In the genomic region with DNA sequence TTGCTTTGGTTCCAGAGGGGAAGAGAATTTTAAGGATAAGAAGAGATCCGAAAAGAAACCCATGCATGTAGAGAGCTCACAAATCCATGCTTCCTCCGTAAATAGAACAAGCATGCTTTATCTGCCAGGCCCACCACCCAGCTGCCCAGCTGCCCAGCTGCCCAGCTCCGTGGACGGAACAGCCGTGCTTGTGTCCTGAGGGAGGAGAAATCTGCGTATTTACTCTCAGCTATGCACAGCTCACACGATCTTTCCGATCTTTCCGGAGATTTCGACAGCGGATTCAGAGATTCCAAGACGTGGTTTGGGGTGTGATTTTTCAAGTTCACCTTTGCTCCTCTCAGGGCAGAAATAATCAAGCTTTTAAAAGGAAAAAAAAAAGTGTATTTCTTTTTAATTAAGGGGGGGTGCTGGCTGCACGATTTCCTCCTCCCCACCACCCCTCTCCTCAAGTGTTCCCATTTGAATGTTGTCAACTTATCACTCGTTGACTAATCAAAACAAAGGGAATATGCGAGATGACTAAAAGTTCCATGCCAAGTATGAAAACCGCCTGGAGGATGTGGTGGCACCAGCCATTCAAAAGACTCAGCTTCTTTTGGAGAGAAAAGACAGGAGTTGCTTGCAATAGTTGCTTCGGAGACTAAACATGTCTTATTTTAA, we compare ENCODE assay signal across 9 mouse cellular contexts.
DNase-seq lines count a peak whose midpoint lies in the region; ATAC-seq and TF ChIP-seq lines count a peak whose summit lies in the region.
"Had no signal": no experiment of that assay in that cellular context is flagged by ENCODE, and none has a peak within 500 bp of the region (broad histone marks: within the 10 kb centered on the region; RNA-seq: fewer than 3 reads in every experiment).

No protein-coding gene starts in this region.

- peaks cover 18% of the 10 kb centered on the region for H3K4me1 ChIP-seq in embryonic facial prominence, embryonic 14.5 days (ENCODE audit: control insufficient read depth, insufficient read depth, low read length)
- H3K4me1 ChIP-seq in lung, embryonic 14.5 days (ENCODE audit: insufficient read depth): peaks cover 4% of the 10 kb centered on the region; the same call in 1 of the 2 replicates
- no peaks in the 10 kb centered on the region for H3K4me1 ChIP-seq in thymus, adult 2 months (replicated peaks; ENCODE audit: control insufficient read depth, insufficient read depth, low read length)

- no peak for TF ChIP-seq CTCF in lung, embryonic 14.5 days (IDR thresholded peaks at IDR 0.05; ENCODE audit: low read depth)
- no peak for TF ChIP-seq CTCF in thymus, adult 2 months (IDR thresholded peaks at IDR 0.05; ENCODE audit: borderline replicate concordance, control insufficient read depth, extremely low read depth, insufficient read depth, low read length, poor library complexity)

- ATAC-seq in embryonic facial prominence, embryonic 14.5 days (ENCODE audit: low read depth): no peak
- peak; percentile 54; the same call in 1 of the 2 replicates for ATAC-seq in lung, embryonic 14.5 days (ENCODE audit: insufficient read depth)

- H3K27me3 ChIP-seq in embryonic facial prominence, embryonic 14.5 days (replicated peaks; ENCODE audit: control insufficient read depth, insufficient read depth, low read length): no peaks in the 10 kb centered on the region
- H3K27me3 ChIP-seq in lung, embryonic 14.5 days (ENCODE audit: insufficient read depth, low read length): no peaks in the 10 kb centered on the region
- no peaks in the 10 kb centered on the region for H3K27me3 ChIP-seq in thymus, adult 2 months (ENCODE audit: control insufficient read depth, insufficient read depth, low read length)
- H3K27me3 ChIP-seq: CH12.LX had no signal

- H3K27ac ChIP-seq in embryonic facial prominence, embryonic 14.5 days (replicated peaks; ENCODE audit: low read depth, low read length): peak overlapping the region; percentile 49
- peak overlapping the region; percentile 66 for H3K27ac ChIP-seq in lung, embryonic 14.5 days (ENCODE audit: low read depth)
- no peak overlapping the region for H3K27ac ChIP-seq in thymus, adult 2 months (ENCODE audit: control insufficient read depth, insufficient read depth, low read length)

- peak; percentile 12 for DNase-seq in gastrocnemius, postnatal 14 days
- no peak for DNase-seq in gastrocnemius, postnatal 36 days
- DNase-seq in 3134 (ENCODE audit: extremely low read depth, insufficient read length, low spot score): peak; percentile 46
- DNase-seq in embryonic facial prominence, embryonic 14.5 days (ENCODE audit: low spot score): peak; percentile 51
- DNase-seq in lung, embryonic 14.5 days: peak; percentile 70
- no peak for DNase-seq in thymus, adult 2 months
- DNase-seq in frontal cortex, postnatal 25 days (ENCODE audit: low spot score in 2 of 2): no peak
- no peak for DNase-seq in thymus, postnatal 25 days

- intact Hi-C loops in gastrocnemius, postnatal 14 days (cut with DNase I; ENCODE audit: low total_unique reads): no loop called here
- intact Hi-C loops in gastrocnemius, postnatal 36 days (cut with DNase I): no loop called here

- 27% methylated on average over 17 of the region's 17 CpGs for WGBS in embryonic facial prominence, embryonic 14.5 days
- WGBS in lung, embryonic 14.5 days: 25% methylated on average over 17 of the region's 17 CpGs
- 87% methylated on average over 17 of the region's 17 CpGs for WGBS in thymus, adult 2 months

- TF ChIP-seq POLR2A in thymus, adult 2 months (IDR thresholded peaks at IDR 0.05; ENCODE audit: control insufficient read depth, extremely low read depth, insufficient read depth, low read length, poor library complexity): no peak

- H3K4me3 ChIP-seq in embryonic facial prominence, embryonic 14.5 days (ENCODE audit: low read depth, low read length): peak overlapping the region; percentile 28
- H3K4me3 ChIP-seq in lung, embryonic 14.5 days (ENCODE audit: low read depth, low read length): peak overlapping the region; percentile 1; the same call in 1 of the 2 replicates
- no peak overlapping the region for H3K4me3 ChIP-seq in thymus, adult 2 months (ENCODE audit: control insufficient read depth, insufficient read depth, low read length)

- peak overlapping the region; percentile 52 for H3K4me2 ChIP-seq in embryonic facial prominence, embryonic 14.5 days (ENCODE audit: low read depth, low read length)
- peak overlapping the region; percentile 48 for H3K4me2 ChIP-seq in lung, embryonic 14.5 days

- no peaks in the 10 kb centered on the region for H3K9me3 ChIP-seq in embryonic facial prominence, embryonic 14.5 days (ENCODE audit: control insufficient read depth, low read length)
- no peaks in the 10 kb centered on the region for H3K9me3 ChIP-seq in lung, embryonic 14.5 days (ENCODE audit: low read depth, low read length)

- no peaks in the 10 kb centered on the region for H3K36me3 ChIP-seq in embryonic facial prominence, embryonic 14.5 days (ENCODE audit: control insufficient read depth, insufficient read depth, low read length)
- no peaks in the 10 kb centered on the region for H3K36me3 ChIP-seq in lung, embryonic 14.5 days (ENCODE audit: insufficient read depth)
- H3K36me3 ChIP-seq in thymus, adult 2 months (ENCODE audit: control insufficient read depth, insufficient read depth, low read length): no peaks in the 10 kb centered on the region

- H3K9ac ChIP-seq in embryonic facial prominence, embryonic 14.5 days (ENCODE audit: low read depth, low read length): peak overlapping the region; percentile 36; the same call in 1 of the 2 replicates
- 0 out of 2 replicates have a peak overlapping the region, but pooled peaks have one; percentile 24 for H3K9ac ChIP-seq in lung, embryonic 14.5 days

Comparison
In these comparisons a context has a peak if more than half of its experiments do, and no peak if none do; other contexts are left out.
1. DNase-seq: peak in gastrocnemius, postnatal 14 days (single experiment), 3134 (single experiment), embryonic facial prominence, embryonic 14.5 days (single experiment) and lung, embryonic 14.5 days (single experiment); none in gastrocnemius, postnatal 36 days (0 of 2), thymus, adult 2 months (single experiment), frontal cortex, postnatal 25 days (0 of 2) and thymus, postnatal 25 days (single experiment).